Mouse (Mus musculus): ENCODE results near the gene Vps36.
A peak's percentile ranks its signal among the peaks of the same experiment; 100 is the strongest.

Gene Vps36

GRCm38 (mm10) chr8:22192660-22193431, at the start of gene Vps36:
Gene Vps36, plus strand, starts transcription at chr8:22192809.
- ATAC-seq (ENCODE audit: insufficient number of reproducible peaks, low FRiP score, low TSS enrichment), result peak; percentile 95

DNA sequence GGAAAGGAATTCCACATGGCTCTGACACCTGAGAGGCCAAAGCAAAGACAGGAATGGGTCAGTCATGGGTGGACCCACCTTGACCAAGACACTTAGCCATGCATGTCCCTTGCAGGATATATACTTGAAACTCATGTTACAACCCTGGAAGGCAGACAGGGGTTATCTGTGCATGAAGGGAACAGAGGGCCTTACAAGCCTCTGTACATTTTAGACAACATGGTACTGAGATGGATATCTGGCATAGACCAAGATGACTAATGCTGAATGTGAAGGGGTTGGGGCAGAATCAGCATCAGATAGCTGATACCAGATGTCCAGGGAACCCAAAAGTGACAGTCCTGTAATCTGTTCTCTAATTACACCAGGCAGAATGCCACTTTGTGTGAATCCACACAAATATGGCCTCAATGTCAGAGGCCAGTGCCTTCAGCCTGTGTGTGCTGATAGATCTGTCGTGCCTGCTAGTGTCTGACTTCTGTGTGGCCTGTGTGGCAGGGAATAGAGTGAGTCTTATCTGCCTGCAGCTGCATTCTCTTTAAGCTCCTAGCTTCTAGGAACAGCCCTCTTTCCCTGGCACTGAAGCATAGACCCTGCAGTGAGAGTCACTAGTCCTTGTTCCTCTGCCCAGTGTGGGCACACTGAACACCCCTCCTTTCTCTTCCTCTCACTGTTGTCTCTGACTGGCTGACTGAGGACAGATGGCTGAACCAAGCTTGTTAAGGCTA, 48.7 kb upstream of the Vps36 start:
- peak; percentile 86 for ATAC-seq (ENCODE audit: insufficient number of reproducible peaks, low FRiP score, low TSS enrichment)

DNA sequence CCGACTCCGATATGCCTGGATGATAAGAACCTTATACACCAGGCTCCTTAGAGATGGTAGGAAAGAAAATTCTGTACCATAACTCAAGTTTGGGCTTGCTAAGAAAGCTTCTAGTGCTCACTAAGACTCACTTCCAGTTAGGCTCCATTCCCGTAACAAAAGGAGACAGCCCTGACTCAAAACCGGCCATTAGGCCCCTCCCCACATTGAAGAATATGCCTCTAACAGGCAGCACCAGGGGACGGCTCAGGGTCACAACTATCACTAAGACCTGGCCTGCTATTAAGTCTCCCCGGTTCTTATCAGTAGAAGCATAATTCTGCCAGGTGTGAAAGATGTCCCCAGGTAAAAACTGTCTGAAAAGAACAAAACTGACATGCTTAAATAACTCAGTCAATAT, 46.8 kb upstream of the Vps36 start:
- ATAC-seq (ENCODE audit: insufficient number of reproducible peaks, low FRiP score, low TSS enrichment), result no peak

DNA sequence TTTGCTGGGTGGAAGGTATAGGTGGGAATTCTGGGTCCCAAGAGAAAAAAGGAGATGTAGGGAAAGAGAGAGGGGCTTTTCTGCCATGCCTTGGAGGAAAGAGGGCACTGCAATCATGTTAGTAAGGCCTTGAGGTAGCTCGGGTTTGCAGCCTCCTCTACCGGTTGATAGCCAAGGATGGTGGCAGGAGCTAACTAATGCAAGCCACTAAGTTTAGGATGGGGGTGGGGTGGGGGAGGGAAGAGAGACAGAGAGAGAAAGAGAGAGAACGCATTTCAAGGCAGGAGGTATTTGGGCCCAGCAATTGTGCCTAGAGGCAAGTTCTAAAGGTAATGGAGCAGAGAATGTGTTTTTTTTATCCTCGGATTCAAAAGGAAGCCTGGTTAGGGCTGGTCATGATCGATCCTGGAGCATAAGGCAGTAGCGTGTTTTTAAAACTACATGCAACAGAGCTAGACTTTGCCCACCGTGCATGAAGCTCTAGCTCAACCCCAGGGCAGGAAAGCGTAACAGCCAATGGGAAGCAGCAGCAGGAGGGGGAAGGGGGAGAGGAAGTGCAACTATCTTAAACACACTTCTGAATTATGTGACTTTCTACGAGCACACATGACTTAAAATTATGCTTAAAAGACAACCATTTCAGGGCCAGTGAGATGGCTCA, 44.8 kb upstream of the Vps36 start:
- no peak for ATAC-seq (ENCODE audit: insufficient number of reproducible peaks, low FRiP score, low TSS enrichment)

DNA sequence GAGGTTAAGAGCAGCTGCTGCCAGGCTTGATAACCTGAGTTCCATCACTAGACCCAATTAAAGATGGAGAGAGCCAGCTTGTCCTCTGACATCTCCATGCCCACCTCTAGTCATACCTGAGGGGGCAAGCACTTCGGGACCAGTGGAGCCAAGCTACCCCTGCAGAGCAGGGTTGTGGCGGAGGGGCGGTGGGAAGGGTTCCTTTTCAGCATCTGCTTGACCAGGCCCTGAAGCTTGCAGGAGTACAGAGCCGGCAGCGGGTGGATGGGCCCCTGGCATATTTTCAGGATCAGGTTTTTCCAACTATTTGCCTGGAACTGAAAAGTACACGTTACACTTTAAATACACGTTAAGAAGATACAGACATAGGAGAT, 44.3 kb upstream of the Vps36 start:
- ATAC-seq (ENCODE audit: insufficient number of reproducible peaks, low FRiP score, low TSS enrichment), result no peak

- no peak for ATAC-seq (ENCODE audit: insufficient number of reproducible peaks, low FRiP score, low TSS enrichment)
These were observed 42.8 kb upstream of the Vps36 start for GRCm38 (mm10) chr8:22149643-22150344.

- no peak for ATAC-seq (ENCODE audit: insufficient number of reproducible peaks, low FRiP score, low TSS enrichment)
These were observed 42.3 kb upstream of the Vps36 start for GRCm38 (mm10) chr8:22150345-22150663.

DNA sequence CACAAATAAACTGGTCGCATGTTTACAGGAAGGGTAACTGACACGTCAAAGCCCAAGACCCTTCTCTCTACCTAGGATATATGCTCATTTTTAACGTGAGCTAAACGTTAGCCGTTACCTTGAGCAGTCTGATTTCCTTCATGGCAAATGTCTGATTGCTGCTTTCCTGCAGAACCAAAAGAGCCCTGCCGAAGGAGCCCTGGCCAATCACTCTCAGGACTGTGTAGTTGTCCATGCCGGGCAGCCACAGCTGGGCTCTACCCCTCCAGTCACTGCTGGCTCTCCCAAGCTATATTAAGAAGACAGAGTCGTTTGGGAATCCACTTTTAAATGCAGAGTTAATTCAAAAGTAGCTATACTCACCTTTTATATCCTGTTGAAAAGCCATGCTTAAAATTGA, 30.4 kb upstream of the Vps36 start:
- ATAC-seq (ENCODE audit: insufficient number of reproducible peaks, low FRiP score, low TSS enrichment), result no peak

DNA sequence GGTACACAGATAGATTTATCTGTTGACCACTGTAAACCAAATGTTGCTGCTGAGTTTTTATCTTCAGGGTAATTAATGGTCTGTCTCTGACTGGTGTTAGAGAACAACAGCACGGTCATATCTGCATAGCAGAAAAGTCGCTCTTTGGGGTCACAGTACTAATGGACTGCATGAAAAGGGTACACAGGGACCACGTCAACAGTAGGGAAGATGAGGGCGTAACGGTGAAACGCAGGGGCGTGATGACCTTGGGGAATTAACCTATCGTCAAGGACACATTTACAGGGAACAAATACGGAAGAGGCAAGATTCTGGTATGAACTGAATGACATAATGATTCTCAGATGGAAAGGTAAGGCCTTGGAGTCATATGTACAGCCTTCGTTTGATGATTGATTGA, 28.2 kb upstream of the Vps36 start:
- ATAC-seq (ENCODE audit: insufficient number of reproducible peaks, low FRiP score, low TSS enrichment), result no peak

GRCm38 (mm10) chr8:22165251-22166079, 27.1 kb upstream of the Vps36 start:
- peak; percentile 33 for ATAC-seq (ENCODE audit: insufficient number of reproducible peaks, low FRiP score, low TSS enrichment)

- ATAC-seq (ENCODE audit: insufficient number of reproducible peaks, low FRiP score, low TSS enrichment), result peak; percentile 94
These were observed 26.5 kb upstream of the Vps36 start, which contains the start of gene Nek3 for GRCm38 (mm10) chr8:22166080-22166603. Gene Nek3, minus strand, starts transcription at chr8:22166435.

DNA sequence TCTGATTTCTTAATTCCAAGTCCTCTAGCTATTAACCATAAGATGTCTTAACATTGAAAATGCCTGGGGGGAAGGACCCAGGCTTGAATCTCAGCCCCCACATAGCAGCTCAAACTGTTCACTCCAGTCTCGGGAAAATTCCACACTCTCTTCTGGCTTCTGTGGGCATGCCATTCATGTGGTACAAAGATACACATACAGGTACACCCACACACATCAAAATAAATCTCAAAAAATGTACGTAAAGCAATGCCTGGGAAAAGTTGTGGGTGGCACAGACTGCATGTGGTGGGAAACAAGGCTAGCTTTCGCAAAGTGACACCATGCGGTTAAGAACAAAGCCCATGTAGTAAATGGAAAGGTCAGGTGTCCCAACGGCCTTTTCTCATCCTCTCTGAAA, 23.4 kb upstream of the Vps36 start:
- ATAC-seq (ENCODE audit: insufficient number of reproducible peaks, low FRiP score, low TSS enrichment), result no peak

DNA sequence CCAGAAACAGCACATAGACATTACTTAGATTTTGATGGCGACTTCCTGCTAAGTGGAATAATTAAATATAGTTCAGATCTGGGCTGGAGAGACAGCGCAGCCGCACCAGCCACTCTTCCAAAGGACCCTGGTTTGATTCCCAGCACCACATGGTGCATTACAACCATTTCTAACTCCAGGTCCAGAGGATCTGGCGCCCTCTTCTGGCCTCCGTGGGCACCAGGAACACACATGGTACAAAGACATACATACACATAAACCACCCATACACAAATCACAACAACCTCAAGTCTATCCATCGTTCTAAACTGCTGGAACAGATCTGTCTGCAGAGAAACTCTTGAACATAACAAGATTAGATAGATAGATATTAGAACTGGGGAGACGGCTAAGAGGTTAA, 16.6 kb upstream of the Vps36 start:
- ATAC-seq (ENCODE audit: insufficient number of reproducible peaks, low FRiP score, low TSS enrichment), result no peak

GRCm38 (mm10) chr8:22184884-22185283, 7.7 kb upstream of the Vps36 start:
- no peak for ATAC-seq (ENCODE audit: insufficient number of reproducible peaks, low FRiP score, low TSS enrichment)

GRCm38 (mm10) chr8:22185431-22186397, 6.9 kb upstream of the Vps36 start, which contains the start of gene Ckap2:
Gene Ckap2, minus strand, starts transcription at chr8:22185819.
- ATAC-seq (ENCODE audit: insufficient number of reproducible peaks, low FRiP score, low TSS enrichment), result peak; percentile 92

- ATAC-seq (ENCODE audit: insufficient number of reproducible peaks, low FRiP score, low TSS enrichment), result peak; percentile 36; the same call in 1 of the 2 replicates
These were observed 912 bp downstream of the Vps36 start for GRCm38 (mm10) chr8:22193432-22194010.

- ATAC-seq (ENCODE audit: insufficient number of reproducible peaks, low FRiP score, low TSS enrichment), result no peak
These were observed 5.3 kb downstream of the Vps36 start for GRCm38 (mm10) chr8:22197914-22198313.

GRCm38 (mm10) chr8:22199481-22199880, 6.9 kb downstream of the Vps36 start:
- no peak for ATAC-seq (ENCODE audit: insufficient number of reproducible peaks, low FRiP score, low TSS enrichment)
